Comparison of ENCODE assay signal across 29 mouse cellular contexts in the genomic region with DNA sequence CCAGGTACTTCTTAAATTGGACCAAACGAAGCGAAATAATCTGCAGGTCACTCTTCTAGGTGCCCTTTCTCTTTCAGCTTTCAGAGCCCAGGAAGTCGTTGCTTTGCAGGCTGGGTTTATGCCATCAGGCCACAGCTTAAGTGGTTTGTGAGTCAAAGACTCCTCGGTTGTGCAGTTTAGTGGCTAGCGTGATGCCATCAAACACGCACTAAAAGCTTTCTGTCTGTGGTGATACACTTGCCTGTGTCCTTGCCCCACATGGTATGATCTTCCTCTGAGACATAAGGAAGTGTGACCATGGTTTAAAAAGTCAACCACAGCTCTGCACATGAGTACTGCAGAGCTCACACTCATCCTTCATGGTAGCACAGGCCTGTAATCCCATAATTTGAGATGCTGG. TPM values are rescaled to one million over a fixed set of nuclear protein-coding genes. Genes with fewer than 3 reads are reported as not detected.
DNase-seq lines count a peak whose midpoint lies in the region; ATAC-seq and TF ChIP-seq lines count a peak whose summit lies in the region.
"Had no signal": no experiment of that assay in that cellular context is flagged by ENCODE, and none has a peak within 500 bp of the region (broad histone marks: within the 10 kb centered on the region; RNA-seq: fewer than 3 reads in every experiment).

No protein-coding gene starts in this region.

- H3K27me3 ChIP-seq in midbrain, embryonic 12.5 days = no peaks in the 10 kb centered on the region
- H3K27me3 ChIP-seq in midbrain, embryonic 13.5 days = no peaks in the 10 kb centered on the region
- no peaks in the 10 kb centered on the region for H3K27me3 ChIP-seq in testis, adult 2 months (ENCODE audit: control insufficient read depth, insufficient read depth, low read length)
- H3K27me3 ChIP-seq: CH12.LX; embryonic facial prominence, embryonic 13.5 days; embryonic facial prominence, embryonic 15.5 days; forebrain, embryonic 12.5 days; Patski had no signal

- no peak for TF ChIP-seq POLR2A in testis, adult 2 months (IDR thresholded peaks at IDR 0.05; ENCODE audit: control insufficient read depth, low read depth, low read length)

- WGBS in midbrain, embryonic 12.5 days = 88% methylated on average over 6 of the region's 6 CpGs
- 93% methylated on average over 6 of the region's 6 CpGs for WGBS in midbrain, embryonic 13.5 days

- H3K4me3 ChIP-seq in midbrain, embryonic 12.5 days = no peak overlapping the region
- H3K4me3 ChIP-seq in midbrain, embryonic 13.5 days (replicated peaks) = no peak overlapping the region
- H3K4me3 ChIP-seq in testis, adult 2 months (ENCODE audit: control insufficient read depth, low read depth, low read length) = peak overlapping the region; percentile 63
- H3K4me3 ChIP-seq: embryonic facial prominence, embryonic 13.5 days; embryonic facial prominence, embryonic 15.5 days; erythroblast, embryonic 14.5 days; forebrain, embryonic 10.5 days; forebrain, embryonic 12.5 days had no signal

- no peak overlapping the region for H3K4me2 ChIP-seq in midbrain, embryonic 12.5 days (replicated peaks)
- no peak overlapping the region for H3K4me2 ChIP-seq in midbrain, embryonic 13.5 days (replicated peaks)
- H3K4me2 ChIP-seq: embryonic facial prominence, embryonic 13.5 days; embryonic facial prominence, embryonic 15.5 days; forebrain, embryonic 12.5 days had no signal

- H3K4me1 ChIP-seq in midbrain, embryonic 12.5 days = peaks cover 25% of the 10 kb centered on the region
- H3K4me1 ChIP-seq in midbrain, embryonic 13.5 days (replicated peaks) = peaks cover 42% of the 10 kb centered on the region
- H3K4me1 ChIP-seq in testis, adult 2 months (ENCODE audit: control insufficient read depth, insufficient read depth, low read length) = peaks cover 10% of the 10 kb centered on the region

- H3K36me3 ChIP-seq in midbrain, embryonic 12.5 days = no peaks in the 10 kb centered on the region
- H3K36me3 ChIP-seq in midbrain, embryonic 13.5 days = no peaks in the 10 kb centered on the region
- H3K36me3 ChIP-seq in testis, adult 2 months (ENCODE audit: control insufficient read depth, insufficient read depth, low read length) = no peaks in the 10 kb centered on the region
- H3K36me3 ChIP-seq: embryonic facial prominence, embryonic 13.5 days; embryonic facial prominence, embryonic 15.5 days had no signal

- no peak for TF ChIP-seq CTCF in testis, adult 2 months (IDR thresholded peaks at IDR 0.05; ENCODE audit: control insufficient read depth, insufficient read depth, insufficient replicate concordance, low read depth, low read length)

- no peak for ATAC-seq in midbrain, embryonic 12.5 days (ENCODE audit: low FRiP score, low read depth)
- no peak for ATAC-seq in midbrain, embryonic 13.5 days
- ATAC-seq: activated CD4-positive, CD25-positive, alpha-beta regulatory T cell, adult 4 months; CD4-positive, CD25-positive, alpha-beta regulatory T cell, adult 4 months; forebrain, embryonic 14.5 days; forebrain, embryonic 16.5 days; Patski had no signal

- H3K9ac ChIP-seq in midbrain, embryonic 12.5 days (replicated peaks) = peak overlapping the region; percentile 4; the same call in 1 of the 2 replicates
- H3K9ac ChIP-seq in midbrain, embryonic 13.5 days (replicated peaks) = no peak overlapping the region
- H3K9ac ChIP-seq: embryonic facial prominence, embryonic 13.5 days; embryonic facial prominence, embryonic 15.5 days; forebrain, embryonic 12.5 days had no signal

- no peak for DNase-seq in testis, postnatal 10 days (ENCODE audit: low spot score)
- DNase-seq in induced T-regulatory cell, adult 2 months (ENCODE audit: low read depth) = peak; percentile 29
- DNase-seq in right cerebral cortex, postnatal 4 days = no peak
- no peak for DNase-seq in cerebellum, adult 9-11 months
- DNase-seq: adrenal gland, adult 8-10 months; adrenal gland, postnatal 14 days; adrenal gland, postnatal 36 days; B cell, adult 2 months; cerebellum, adult 11-12 months; cerebellum, adult 2 months; cerebellum, adult 9-10 months; cerebellum, postnatal 14 days; cerebellum, postnatal 36 days; embryo, embryonic 11 days had no signal

- H3K9me3 ChIP-seq in midbrain, embryonic 12.5 days = no peaks in the 10 kb centered on the region
- H3K9me3 ChIP-seq in midbrain, embryonic 13.5 days = no peaks in the 10 kb centered on the region
- H3K9me3 ChIP-seq: embryonic facial prominence, embryonic 13.5 days; embryonic facial prominence, embryonic 15.5 days; forebrain, embryonic 10.5 days; forebrain, embryonic 12.5 days; G1E had no signal

- H3K27ac ChIP-seq in midbrain, embryonic 12.5 days (replicated peaks) = no peak overlapping the region
- H3K27ac ChIP-seq in midbrain, embryonic 13.5 days = no peak overlapping the region
- H3K27ac ChIP-seq in testis, adult 2 months (ENCODE audit: control insufficient read depth, insufficient read depth, low read depth, low read length) = peak overlapping the region; percentile 69
- H3K27ac ChIP-seq: embryonic facial prominence, embryonic 13.5 days; embryonic facial prominence, embryonic 15.5 days; forebrain, embryonic 10.5 days; forebrain, embryonic 12.5 days had no signal

RNA-seq across cellular contexts. Expression of a gene that starts 2.2 kb away (rescaled TPM):
- polyA plus RNA-seq in midbrain, embryonic 12.5 days (2016; fragmentation: Nextera tagmentation; extraction: Ambion mirVana) = 22.8 and 23.7 TPM in 2 replicates
- polyA plus RNA-seq in midbrain, embryonic 13.5 days (2015; fragmentation: Nextera tagmentation; extraction: Ambion mirVana) = 15.9 and 16.7 TPM in 2 replicates
- polyA plus RNA-seq in testis, adult 2 months (2012; rRNA removed) = 3.9 and 4.8 TPM in 2 replicates

RNA-seq across cellular contexts. Expression of a gene that starts 2.3 kb away (rescaled TPM):
- 18.1 and 19.6 TPM in 2 replicates for polyA plus RNA-seq in midbrain, embryonic 12.5 days (2016; fragmentation: Nextera tagmentation; extraction: Ambion mirVana)
- polyA plus RNA-seq in midbrain, embryonic 13.5 days (2015; fragmentation: Nextera tagmentation; extraction: Ambion mirVana) = 15.4 and 16.5 TPM in 2 replicates
- polyA plus RNA-seq in testis, adult 2 months (2012; rRNA removed) = 29.0 and 30.7 TPM in 2 replicates

RNA-seq across cellular contexts. Expression of a gene that starts 32.8 kb away (rescaled TPM):
- 107 and 111 TPM in 2 replicates for polyA plus RNA-seq in midbrain, embryonic 12.5 days (2016; fragmentation: Nextera tagmentation; extraction: Ambion mirVana)
- polyA plus RNA-seq in midbrain, embryonic 13.5 days (2015; fragmentation: Nextera tagmentation; extraction: Ambion mirVana) = 78.7 and 82.5 TPM in 2 replicates
- 40.6 and 41.5 TPM in 2 replicates for polyA plus RNA-seq in testis, adult 2 months (2012; rRNA removed)
